Mouse (Mus musculus) CH12.LX (cell line): ENCODE results near the gene Mocs1. TPM values are rescaled to one million over a fixed set of nuclear protein-coding genes. Genes with fewer than 3 reads are reported as not detected.

Source experiments
- DNase-seq: peaks from one replicate; pipeline ENCODE4 v3.0.0-alpha.2; 2013; ENCODE audit errors: extremely low read depth
- H3K27ac ChIP-seq: 2 replicates; pipeline ENCODE4 v1.5.1; 2012; ENCODE audit warnings: low read depth, mild to moderate bottlenecking, control low read depth, moderate library complexity; ENCODE audit not compliant: insufficient read depth
- H3K27me3 ChIP-seq: replicated peaks from 2 replicates; pipeline ENCODE3; 2012; ENCODE audit warnings: inconsistent platforms
- H3K36me3 ChIP-seq, 2 experiments: replicated peaks in 1 of 2; 2 replicates each; pipeline versions ENCODE3 to v1.6.1; 2012; ENCODE audit warnings: inconsistent platforms in 1 of 2, low read length in 1 of 2, mild to moderate bottlenecking in 1 of 2, mixed read lengths in 1 of 2, moderate library complexity in 1 of 2; ENCODE audit not compliant: control insufficient read depth in 1 of 2, insufficient read depth in 1 of 2
- H3K4me1 ChIP-seq, 2 experiments: 2 replicates each; pipeline ENCODE4 v1.6.1; 2012; ENCODE audit warnings: inconsistent platforms in 1 of 2, moderate library complexity in 1 of 2; ENCODE audit not compliant: insufficient read depth in 2 of 2, control insufficient read depth in 1 of 2
- H3K4me2 ChIP-seq: 2 replicates; pipeline ENCODE4 v1.6.1; 2012; ENCODE audit warnings: low read depth, mild to moderate bottlenecking, control low read depth; ENCODE audit not compliant: poor library complexity, insufficient read depth, severe bottlenecking
- H3K4me3 ChIP-seq, 3 experiments: fragments of 150-350 bp in 1 of 3; sonication (generic) in 1 of 3; replicated peaks in 1 of 3; 2 replicates each; pipeline versions ENCODE3 to v1.5.1; 2011 to 2012; ENCODE audit warnings: low read depth in 2 of 3, low read length in 2 of 3, mild to moderate bottlenecking in 2 of 3, moderate library complexity in 2 of 3, control low read depth in 1 of 3, improper control_type of control experiment in 1 of 3, inconsistent platforms in 1 of 3, mixed read lengths in 1 of 3; ENCODE audit not compliant: poor library complexity in 1 of 3
- H3K79me2 ChIP-seq: replicated peaks from 2 replicates; pipeline ENCODE4 v1.6.1; 2012; ENCODE audit warnings: mild to moderate bottlenecking, moderate library complexity; ENCODE audit not compliant: control insufficient read depth, poor library complexity, insufficient read depth, severe bottlenecking; ENCODE audit errors: extremely low read depth
- H3K9ac ChIP-seq: 2 replicates; pipeline ENCODE4 v1.6.1; 2012; ENCODE audit warnings: low read depth, mild to moderate bottlenecking, control low read depth, moderate library complexity; ENCODE audit not compliant: insufficient read depth
- H3K9me3 ChIP-seq: replicated peaks from 2 replicates; pipeline ENCODE3; 2012; ENCODE audit warnings: low read length, inconsistent platforms, mixed read lengths
- BHLHE40 ChIP-seq: IDR thresholded peaks from 2 replicates; pipeline ENCODE4 v1.6.1; 2011; ENCODE audit warnings: mild to moderate bottlenecking, low read depth, low read length, improper control_type of control experiment
- CHD1 ChIP-seq: IDR thresholded peaks from 2 replicates; pipeline ENCODE4 v1.6.1; 2012; ENCODE audit warnings: low read depth, low read length, improper control_type of control experiment, inconsistent platforms
- CTCF ChIP-seq, 2 experiments: IDR thresholded peaks in 1 of 2; conservative IDR thresholded peaks in 1 of 2; 2 replicates each; pipeline ENCODE4 v1.5.1; 2011 to 2012; ENCODE audit warnings: low read depth in 2 of 2, low read length in 2 of 2, improper control_type of control experiment in 1 of 2, inconsistent platforms in 1 of 2, mild to moderate bottlenecking in 1 of 2, moderate library complexity in 1 of 2
- E2F4 ChIP-seq: IDR thresholded peaks from 2 replicates; pipeline ENCODE4 v1.6.1; 2011; ENCODE audit warnings: low read depth, low read length, improper control_type of control experiment; ENCODE audit not compliant: insufficient replicate concordance
- ELF1 ChIP-seq: IDR thresholded peaks from 2 replicates; pipeline ENCODE4 v1.6.1; 2014; ENCODE audit warnings: low read depth, mild to moderate bottlenecking, inconsistent platforms, low read length, improper control_type of control experiment
- EP300 ChIP-seq: IDR thresholded peaks from 2 replicates; pipeline ENCODE4 v1.6.1; 2011; ENCODE audit warnings: low read length, improper control_type of control experiment
- ETS1 ChIP-seq: conservative IDR thresholded peaks from 2 replicates; pipeline ENCODE4 v1.6.1; 2012; ENCODE audit warnings: low read depth, mild to moderate bottlenecking, inconsistent platforms, low read length, improper control_type of control experiment, moderate library complexity
- GABPA ChIP-seq: IDR thresholded peaks from 2 replicates; pipeline ENCODE4 v1.6.1; 2012; ENCODE audit warnings: low read depth, low read length, improper control_type of control experiment, inconsistent platforms; ENCODE audit not compliant: insufficient replicate concordance
- HCFC1 ChIP-seq: IDR thresholded peaks from 2 replicates; pipeline ENCODE4 v1.6.1; 2012; ENCODE audit warnings: low read depth, mild to moderate bottlenecking, inconsistent platforms, low read length, improper control_type of control experiment
- IRF4 ChIP-seq: IDR thresholded peaks from 2 replicates; pipeline ENCODE4 v1.6.1; 2014; ENCODE audit warnings: low read depth, mild to moderate bottlenecking, inconsistent platforms, low read length, improper control_type of control experiment
- JUND ChIP-seq: conservative IDR thresholded peaks from 2 replicates; pipeline ENCODE4 v1.6.1; 2011; ENCODE audit warnings: low read depth, low read length, improper control_type of control experiment
- MAFK ChIP-seq: IDR thresholded peaks from 2 replicates; pipeline ENCODE4 v1.6.1; 2011; ENCODE audit warnings: low read length, improper control_type of control experiment; ENCODE audit not compliant: insufficient replicate concordance
- MAZ ChIP-seq: IDR thresholded peaks from 2 replicates; pipeline ENCODE4 v1.6.1; 2012; ENCODE audit warnings: low read depth, mild to moderate bottlenecking, inconsistent platforms, low read length, improper control_type of control experiment, moderate library complexity
- MXI1 ChIP-seq: IDR thresholded peaks from 2 replicates; pipeline ENCODE4 v1.6.1; 2011; ENCODE audit warnings: mild to moderate bottlenecking, low read depth, low read length, improper control_type of control experiment
- MYC ChIP-seq: IDR thresholded peaks from 2 replicates; pipeline ENCODE4 v1.6.1; 2011; ENCODE audit warnings: low read depth, mild to moderate bottlenecking, improper control_type of control experiment, low read length
- NELFE ChIP-seq: IDR thresholded peaks from 2 replicates; pipeline ENCODE4 v1.6.1; 2011; ENCODE audit warnings: low read depth, low read length, improper control_type of control experiment
- NRF1 ChIP-seq: IDR thresholded peaks from 2 replicates; pipeline ENCODE4 v1.6.1; 2014; ENCODE audit warnings: low read depth, mild to moderate bottlenecking, inconsistent platforms, low read length, improper control_type of control experiment, moderate library complexity
- PAX5 ChIP-seq: IDR thresholded peaks from 2 replicates; pipeline ENCODE4 v1.6.1; 2012; ENCODE audit warnings: low read length, inconsistent platforms, mixed read lengths
- POLR2AphosphoS2 ChIP-seq: IDR thresholded peaks from 2 replicates; pipeline ENCODE4 v1.6.1; 2011; ENCODE audit warnings: low read depth, low read length, improper control_type of control experiment
- RAD21 ChIP-seq: IDR thresholded peaks from 2 replicates; pipeline ENCODE4 v1.6.1; 2011; ENCODE audit warnings: low read depth, mild to moderate bottlenecking, low read length, improper control_type of control experiment, moderate library complexity
- RCOR1 ChIP-seq: conservative IDR thresholded peaks from 2 replicates; pipeline ENCODE4 v1.6.1; 2012; ENCODE audit warnings: low read depth, mild to moderate bottlenecking, inconsistent platforms, low read length, improper control_type of control experiment
- SIN3A ChIP-seq: IDR thresholded peaks from 2 replicates; pipeline ENCODE4 v1.6.1; 2012; ENCODE audit warnings: low read length, improper control_type of control experiment, inconsistent platforms
- SMC3 ChIP-seq: IDR thresholded peaks from 2 replicates; pipeline ENCODE4 v1.6.1; 2011; ENCODE audit warnings: low read depth, low read length, improper control_type of control experiment
- TBP ChIP-seq: conservative IDR thresholded peaks from 2 replicates; pipeline ENCODE4 v1.6.1; 2011; ENCODE audit warnings: low read depth, low read length, improper control_type of control experiment
- TCF12 ChIP-seq: IDR thresholded peaks from 2 replicates; pipeline ENCODE4 v1.6.1; 2014; ENCODE audit warnings: low read depth, mild to moderate bottlenecking, inconsistent platforms, low read length, improper control_type of control experiment
- UBTF ChIP-seq: IDR thresholded peaks from 2 replicates; pipeline ENCODE4 v1.6.1; 2012; ENCODE audit warnings: low read depth, mild to moderate bottlenecking, inconsistent platforms, low read length, improper control_type of control experiment, moderate library complexity
- USF1 ChIP-seq: IDR thresholded peaks from 2 replicates; pipeline ENCODE4 v1.6.1; 2014; ENCODE audit warnings: low read depth, mild to moderate bottlenecking, inconsistent platforms, low read length, improper control_type of control experiment
- USF2 ChIP-seq: conservative IDR thresholded peaks from 2 replicates; pipeline ENCODE4 v1.6.1; 2011; ENCODE audit warnings: low read depth, low read length, improper control_type of control experiment
- ZC3H11A ChIP-seq: IDR thresholded peaks from 2 replicates; pipeline ENCODE4 v1.6.1; 2012; ENCODE audit warnings: low read depth, mild to moderate bottlenecking, inconsistent platforms, low read length, improper control_type of control experiment
- ZKSCAN1 ChIP-seq: IDR thresholded peaks from 2 replicates; pipeline ENCODE4 v1.6.1; 2012; ENCODE audit warnings: low read depth, inconsistent platforms, low read length, improper control_type of control experiment, borderline replicate concordance
- ZMIZ1 ChIP-seq: IDR thresholded peaks from 2 replicates; pipeline ENCODE4 v1.6.1; 2012; ENCODE audit warnings: low read depth, mild to moderate bottlenecking, inconsistent platforms, low read length, improper control_type of control experiment
- ZNF384 ChIP-seq: IDR thresholded peaks from 2 replicates; pipeline ENCODE4 v1.6.1; 2012; ENCODE audit warnings: low read depth, low read length, improper control_type of control experiment, inconsistent platforms
- dilution Hi-C: fragments of 300-500 bp; cut with MboI; formaldehyde crosslinking; loops from 2 replicates; pipeline ENCODE4 v1.14.3; 2020; ENCODE audit warnings: low sequenced_read_pairs; ENCODE audit not compliant: extremely low pct_unique_long_range_greater_than_20kb, extremely low pct_ligation_motif_present
- in situ Hi-C: fragments of 300-500 bp; cut with MboI; formaldehyde crosslinking; loops from 3 replicates; pipeline ENCODE4 v1.14.3; 2019; ENCODE audit warnings: low sequenced_read_pairs, low pct_ligation_motif_present, low pct_unique_long_range_greater_than_20kb, mixed read lengths
- polyA plus RNA-seq: library from polyadenylated mRNA; unstranded; fragments of >175 nt; gene quantifications from 2 replicates; pipeline ENCODE4 v1.2.1, GENCODE M21; 2012; ENCODE audit warnings: low read depth; ENCODE audit not compliant: insufficient read length
- total RNA-seq, 2 experiments: library from RNA; depleted of rRNA; stranded (reverse); fragments of 300-350 nt in 1 of 2; fragments of >200 nt in 1 of 2; gene quantifications; 2 replicates each; pipeline ENCODE4 v1.2.3; 2012 to 2014

Gene Mocs1
- total and polyA plus RNA-seq, 3 experiments, result 3.7 to 8.8 (median 7.3) TPM

GRCm38 (mm10) chr17:49464884-49465283 is 36.7 kb downstream of the Mocs1 start:
- no peaks in the 10 kb centered on the region for H3K9me3 ChIP-seq
- H3K27me3 ChIP-seq, result peaks cover 4% of the 10 kb centered on the region
- no peaks in the 10 kb centered on the region for H3K36me3 ChIP-seq

DNA sequence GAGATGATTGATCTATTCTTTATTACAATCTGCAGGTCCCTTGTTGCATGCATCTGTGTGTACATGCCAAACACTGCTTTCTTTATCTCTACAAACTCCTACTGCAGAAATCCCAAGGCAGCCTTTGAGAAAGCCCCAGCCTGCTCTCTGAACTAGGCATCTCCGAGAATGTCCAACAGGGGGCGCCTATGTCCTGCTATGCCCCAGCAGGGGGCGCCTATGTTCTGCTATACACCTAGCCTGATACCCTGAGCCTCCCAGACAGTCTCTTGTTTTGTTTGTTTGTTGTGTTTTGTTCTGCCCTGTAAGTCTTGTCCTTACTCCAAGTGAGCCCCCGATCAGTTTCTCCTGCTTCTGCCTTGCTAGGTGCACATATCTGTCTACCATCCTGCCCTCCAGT is 40.1 kb downstream of the Mocs1 start:
- no peaks in the 10 kb centered on the region for H3K9me3 ChIP-seq
- H3K36me3 ChIP-seq, result no peaks in the 10 kb centered on the region
- H3K4me2 ChIP-seq, result no peak overlapping the region
- no peak overlapping the region for H3K9ac ChIP-seq
- no peak overlapping the region for H3K27ac ChIP-seq
- in situ Hi-C loops (no loop called here), dilution Hi-C loops (no loop called here)
- DNase-seq, result peak; percentile 58
- no peaks in the 10 kb centered on the region for H3K79me2 ChIP-seq
- H3K27me3 ChIP-seq, result no peaks in the 10 kb centered on the region
- H3K4me1 ChIP-seq, result peaks cover 3 to 19% of the 10 kb centered on the region in 2 experiments
- H3K4me3 ChIP-seq, result no peak overlapping the region
- TF ChIP-seq PAX5, result no peak
- TF ChIP-seq EP300, result no peak
- TF ChIP-seq BHLHE40, result no peak
- TF ChIP-seq TBP, result no peak
- TF ChIP-seq E2F4, result no peak
- no peak for TF ChIP-seq GABPA
- no peak for TF ChIP-seq TCF12
- TF ChIP-seq HCFC1, result no peak
- TF ChIP-seq CHD1, result no peak
- TF ChIP-seq MAZ, result no peak
- no peak for TF ChIP-seq USF2
- TF ChIP-seq ZMIZ1, result no peak
- no peak for TF ChIP-seq USF1
- TF ChIP-seq ELF1, result no peak
- no peak for TF ChIP-seq SIN3A
- TF ChIP-seq POLR2AphosphoS2, result no peak
- peak; percentile 68 to 100 for TF ChIP-seq CTCF (conservative IDR thresholded peaks at IDR 0.05 in 1 of 2, IDR thresholded peaks at IDR 0.05 in 1 of 2; ENCODE audit: low read depth in 2 of 2, low read length in 2 of 2)
- peak; percentile 91 for TF ChIP-seq SMC3
- TF ChIP-seq ZKSCAN1, result no peak
- TF ChIP-seq ZC3H11A, result peak; percentile 47
- TF ChIP-seq RAD21, result peak; percentile 77
- no peak for TF ChIP-seq MXI1
- TF ChIP-seq NELFE, result peak; percentile 88; the same call in 1 of the 2 replicates
- TF ChIP-seq ZNF384, result no peak
- TF ChIP-seq NRF1, result no peak
- no peak for TF ChIP-seq UBTF
- no peak for TF ChIP-seq MAFK
- TF ChIP-seq IRF4, result no peak

More at GRCm38 (mm10) chr17:49464884-49465283, 36.7 kb downstream of the Mocs1 start:
- Histone ChIP-seq H3K79me2 (no peaks in the 10 kb centered on the region), H3K4me2 (no peak overlapping the region), H3K4me3 (no peak overlapping the region), H3K4me1 (no peaks in the 10 kb centered on the region), H3K27ac (no peak overlapping the region), H3K9ac (no peak overlapping the region)
- no peak for DNase-seq
- in situ Hi-C loops, result no loop called here
- dilution Hi-C loops, result no loop called here
- TF ChIP-seq RCOR1 (no peak), TBP (no peak), JUND (no peak), USF1 (no peak), MAFK (no peak), IRF4 (no peak), SIN3A (no peak), MYC (no peak), CTCF (conservative IDR thresholded peaks at IDR 0.05 in 1 of 2, IDR thresholded peaks at IDR 0.05 in 1 of 2; ENCODE audit: low read depth in 2 of 2, low read length in 2 of 2) (no peak), ZC3H11A (no peak), MXI1 (no peak), ETS1 (no peak), ELF1 (no peak), UBTF (no peak), ZNF384 (no peak), POLR2AphosphoS2 (no peak)
